Mouse (Mus musculus) adrenal gland, adult 18-20 months (tissue): ENCODE measurements around the gene Ptprg. TPM values are rescaled to one million over a fixed set of nuclear protein-coding genes. Genes with fewer than 3 reads are reported as not detected.

Experiments
- DNase-seq, 2 experiments: peaks; one replicate each; pipeline ENCODE4 v3.0.0; 2021 to 2022; ENCODE audit warnings: low spot score in 2 of 2
- long read RNA-seq, 2 experiments: library from polyadenylated mRNA; stranded (forward); transcript quantifications; one replicate each; pipeline ENCODE4 v2.0.0; 2021
- total RNA-seq, 2 experiments: library from RNA; stranded (reverse); gene quantifications; 1 replicate in 1 of 2; 2 replicates in 1 of 2; pipeline ENCODE4 v1.2.3; 2021

Ptprg gene
- total RNA-seq = 100 to 1,000 TPM in 1 of 2 experiments, 10 to 100 TPM in 1; 78.0 to 111 TPM
- long read RNA-seq, experiment 1, partial matches to known transcripts = 0 of 3 reads
- long read RNA-seq, experiment 1, other reads (novel, unspliced or antisense) = 3 of 3 reads
- long read RNA-seq, experiment 2, partial matches to known transcripts = 23 of 29 reads
- long read RNA-seq, experiment 2, other reads (novel, unspliced or antisense) = 6 of 29 reads

DNA sequence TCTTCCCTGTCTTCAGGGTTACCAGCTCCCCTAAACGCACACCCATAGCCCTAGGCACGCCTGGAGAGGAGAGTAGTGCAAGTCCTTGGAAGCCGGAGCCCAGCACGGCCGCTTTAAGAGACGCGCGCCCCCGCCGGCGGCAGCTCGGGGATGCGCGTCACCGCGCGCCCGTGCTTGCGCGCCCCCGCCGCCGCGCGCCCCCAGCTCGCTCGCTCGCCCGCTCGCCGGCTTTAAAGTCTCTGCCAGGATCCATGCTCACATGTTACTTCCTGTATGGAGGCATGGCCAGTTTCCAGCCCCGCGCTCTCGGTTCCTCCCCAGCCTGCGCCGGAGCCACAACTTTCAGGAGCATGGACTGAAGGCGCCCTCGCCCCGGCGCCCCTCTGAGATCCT lies at the start of gene Ptprg:
Gene Ptprg (plus strand): TSS at position 260 of the 393 bp plus-strand sequence.
- DNase-seq = peak; percentile 86 to 87

DNA sequence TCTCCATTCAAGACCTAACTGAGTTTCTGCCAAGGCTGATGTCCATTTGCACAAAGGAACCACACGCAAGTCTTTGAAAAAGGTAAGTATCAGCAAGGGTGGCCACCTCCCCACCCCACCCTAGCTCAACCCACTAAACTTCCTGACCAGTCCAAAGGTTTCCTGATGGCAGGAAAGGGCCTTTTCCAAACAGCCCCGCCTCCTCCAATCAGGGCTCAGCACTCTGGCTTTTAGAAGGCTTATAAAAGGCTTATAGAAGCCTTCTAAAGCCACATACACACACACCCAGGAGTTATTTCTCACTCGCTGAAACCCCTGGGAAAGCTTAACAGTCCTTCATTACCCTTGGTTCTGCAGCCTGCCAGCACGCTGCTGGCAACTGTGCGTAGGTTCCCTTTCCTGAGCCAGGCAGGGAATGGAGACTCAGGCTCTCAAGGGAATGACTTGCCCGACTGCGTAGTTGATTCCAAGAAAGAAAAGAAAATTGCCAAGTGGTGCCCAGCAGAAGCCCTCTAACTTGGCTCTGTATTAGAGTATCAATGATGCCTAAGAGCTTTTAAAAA lies 49.4 kb upstream of the Ptprg start:
- no peak for DNase-seq

DNA sequence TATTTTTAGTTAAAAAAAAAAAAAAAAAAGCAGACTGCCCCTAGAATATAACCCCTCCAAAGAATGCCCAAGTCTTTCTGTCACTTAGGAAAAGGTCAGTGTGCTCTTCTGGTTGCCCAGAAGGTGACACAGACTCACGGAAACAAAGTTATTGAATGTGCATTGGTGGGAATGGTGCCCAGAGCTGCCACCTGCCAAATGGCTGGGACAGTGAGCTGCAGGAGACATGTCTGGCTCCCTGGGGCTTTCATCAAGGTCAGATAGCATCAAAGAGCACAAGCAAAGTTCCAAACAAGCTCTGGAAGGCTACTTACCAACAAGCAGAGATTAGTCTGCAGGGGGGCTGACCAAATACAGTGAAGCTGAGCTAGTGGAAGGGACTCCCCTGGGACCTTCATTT lies 43.2 kb upstream of the Ptprg start:
- no peak for DNase-seq

DNA sequence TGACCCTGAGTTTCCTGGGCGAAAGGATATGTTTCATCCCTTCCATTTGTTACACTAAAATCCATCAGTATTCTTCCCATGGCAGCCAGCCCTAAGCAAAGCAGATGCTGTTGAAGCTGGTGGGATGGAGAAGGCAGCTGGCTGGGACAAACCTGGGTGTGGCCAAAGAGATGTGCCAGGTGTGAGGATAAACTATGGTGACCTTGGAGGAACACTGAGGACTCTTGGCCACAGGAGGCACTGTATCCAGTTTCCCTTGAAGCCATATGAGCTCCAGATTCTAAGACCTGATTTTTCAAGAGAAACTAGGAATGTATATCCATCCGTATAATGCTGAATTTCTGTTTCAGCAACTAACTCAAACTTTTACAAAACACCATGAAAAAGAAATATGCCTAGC lies 34.2 kb upstream of the Ptprg start:
- DNase-seq = no peak

DNA sequence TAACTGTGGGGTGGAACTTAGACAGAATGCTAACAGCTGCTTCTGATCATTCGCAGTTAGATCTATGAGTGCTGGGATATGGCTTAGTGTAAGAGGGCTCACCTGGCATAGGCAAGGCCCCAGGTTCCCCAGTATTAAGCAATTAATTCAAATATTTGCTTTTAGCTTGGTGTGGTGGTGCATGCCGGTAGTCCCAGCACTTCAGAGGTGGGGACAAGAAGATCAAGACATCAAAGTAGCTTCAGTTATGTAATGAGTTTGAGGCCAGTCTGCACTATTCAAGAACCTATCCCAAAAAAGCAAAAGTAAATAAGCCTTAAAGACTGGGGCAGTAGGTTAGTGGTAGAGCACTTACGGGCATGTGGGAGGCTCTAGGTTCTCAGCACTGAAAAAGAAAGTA lies 30.3 kb upstream of the Ptprg start:
- no peak for DNase-seq

DNA sequence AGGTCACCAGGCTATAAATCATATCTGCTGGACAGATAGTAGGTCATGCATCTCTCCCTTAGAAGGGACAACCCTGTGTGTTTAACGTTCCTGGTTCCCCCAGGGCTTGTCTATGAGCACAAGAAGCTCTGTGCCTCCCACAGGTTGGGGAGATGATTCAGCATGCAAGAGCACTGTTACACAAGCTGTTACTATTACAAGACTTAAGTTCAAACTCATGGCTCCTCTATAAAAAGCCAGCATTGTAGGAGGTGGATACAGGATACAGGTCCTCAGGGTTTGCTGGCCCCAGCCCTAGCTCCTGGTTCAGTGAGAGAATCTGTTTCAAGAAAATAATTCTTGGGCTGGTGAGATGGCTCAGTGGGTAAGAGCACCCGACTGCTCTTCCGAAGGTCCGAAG lies 23.7 kb upstream of the Ptprg start:
- DNase-seq = no peak

DNA sequence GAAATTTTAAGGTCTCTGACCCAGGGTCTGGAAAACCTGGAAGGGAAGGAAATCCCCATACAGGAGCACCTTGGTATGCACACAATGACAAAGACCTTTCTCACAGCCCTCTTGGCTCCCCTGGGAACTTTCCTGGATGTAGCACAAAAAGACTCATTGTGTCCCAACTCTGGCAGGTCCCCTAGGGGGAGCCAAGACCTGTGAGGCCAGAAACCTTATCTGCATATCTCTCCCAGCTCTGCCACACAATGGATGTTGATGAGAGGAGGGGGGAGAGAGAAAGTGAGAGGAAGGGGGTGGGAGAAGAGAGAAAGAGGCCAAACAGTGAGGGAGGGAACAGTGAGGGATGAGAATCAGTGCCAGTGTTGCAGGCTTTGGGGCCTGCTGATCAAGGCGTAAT lies 18.9 kb upstream of the Ptprg start:
- no peak for DNase-seq

DNA sequence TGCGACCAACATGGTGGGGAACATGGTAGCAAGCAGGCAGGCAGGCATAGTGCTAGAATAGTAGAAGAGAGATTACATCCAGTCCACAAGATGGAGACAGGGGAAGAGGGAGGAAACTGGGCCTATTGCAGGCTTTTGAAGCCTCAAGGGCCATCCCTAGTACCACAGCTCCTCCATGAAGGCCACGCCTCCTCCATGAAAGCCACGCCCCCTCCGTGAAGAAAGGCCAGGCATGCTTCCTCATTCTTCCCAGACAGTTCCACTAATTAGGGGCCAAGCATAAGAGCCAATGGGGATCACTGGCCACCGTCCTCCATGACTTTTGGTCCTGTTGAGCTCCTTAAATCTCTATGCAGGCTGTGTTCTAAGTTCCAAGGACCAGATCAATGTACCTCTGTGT lies 17.2 kb upstream of the Ptprg start:
- no peak for DNase-seq

DNA sequence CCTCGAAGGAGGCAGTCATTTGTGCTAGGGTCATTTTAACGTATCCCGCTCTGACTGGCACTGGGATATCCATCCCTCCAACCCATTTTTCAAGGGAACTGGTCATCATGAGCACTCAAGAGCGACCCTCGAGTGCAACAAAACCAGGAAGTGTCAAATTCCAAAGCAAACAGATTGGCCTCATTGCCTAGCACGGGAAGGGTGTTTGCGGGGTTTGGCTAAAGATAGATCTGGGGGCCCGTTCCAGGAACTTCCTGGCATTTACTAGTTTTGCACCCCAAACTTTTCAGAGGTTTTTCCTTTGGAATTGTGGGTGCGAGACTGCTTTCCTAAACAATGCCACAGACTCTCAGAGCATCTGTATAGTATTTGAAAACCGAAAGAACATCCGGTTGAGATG lies 1.4 kb upstream of the Ptprg start:
- no peak for DNase-seq

DNA sequence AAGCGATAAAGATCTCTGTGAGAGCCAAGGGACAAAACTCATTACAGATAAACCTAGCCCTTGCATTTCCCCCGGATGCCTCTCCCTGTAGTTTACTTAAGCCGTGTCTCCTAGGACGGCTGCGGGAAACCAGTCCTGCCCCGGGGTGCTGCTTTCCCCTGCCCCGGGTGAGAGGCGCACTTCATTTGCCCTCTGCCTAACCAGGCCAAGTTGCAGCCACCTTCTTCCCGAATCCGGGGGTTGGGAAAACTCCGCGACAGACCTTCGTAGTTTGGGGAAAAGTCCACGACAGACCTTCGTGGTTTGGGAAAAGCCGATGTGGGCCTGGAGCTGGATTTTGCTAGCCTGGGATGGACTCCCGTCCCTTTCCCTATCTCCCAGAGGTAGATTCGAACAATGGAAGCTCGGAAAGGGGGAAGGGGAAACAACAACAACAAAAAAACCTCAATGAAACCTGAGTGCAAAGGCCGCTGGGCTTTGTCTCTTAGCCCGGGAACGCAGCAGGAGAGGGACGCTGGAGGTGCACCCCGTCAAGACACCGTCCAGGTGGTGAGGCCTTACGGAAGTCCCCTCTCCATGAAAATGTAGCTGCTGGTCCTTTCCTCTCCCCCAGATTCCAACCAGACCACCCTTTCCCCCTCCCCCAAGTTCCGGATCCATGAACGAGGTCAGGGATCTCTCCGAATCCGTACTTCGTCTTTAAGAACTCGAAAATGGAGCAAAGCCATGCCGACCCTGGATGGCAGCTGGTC lies 635 bp upstream of the Ptprg start:
- peak; percentile 44 to 55 for DNase-seq

DNA sequence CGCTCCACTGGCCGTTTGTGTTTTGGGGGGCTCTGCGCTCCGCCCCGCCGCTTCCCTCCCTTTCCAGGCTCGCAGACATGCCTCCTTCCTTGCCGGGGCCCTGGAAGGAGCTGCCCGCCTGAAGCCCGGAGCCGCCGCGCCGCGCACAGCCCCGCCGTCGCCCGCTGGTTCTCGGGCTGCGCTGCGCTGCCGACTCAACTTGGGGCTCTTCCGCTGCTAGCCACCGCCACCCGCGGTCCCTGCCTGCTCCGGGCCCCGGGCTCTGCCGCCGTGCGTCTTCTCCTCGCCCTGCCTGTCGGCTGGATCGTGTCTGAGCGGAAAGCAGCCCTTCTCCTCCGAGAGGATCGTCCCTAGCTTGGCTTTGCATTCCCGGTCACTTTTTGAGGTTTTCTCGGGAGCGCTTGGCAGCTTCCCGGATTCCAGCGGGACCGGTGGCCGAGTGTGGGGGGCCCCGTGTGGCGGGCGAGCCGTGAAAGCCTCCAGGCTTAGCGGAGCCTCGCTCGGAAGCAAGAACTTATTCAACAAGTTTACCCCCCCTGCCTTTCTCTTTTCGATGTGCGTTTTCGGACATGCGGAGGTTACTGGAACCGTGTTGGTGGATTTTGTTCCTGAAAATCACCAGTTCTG lies 460 bp downstream of the Ptprg start:
- peak in 1 of 2 experiments; percentile 64 for DNase-seq

DNA sequence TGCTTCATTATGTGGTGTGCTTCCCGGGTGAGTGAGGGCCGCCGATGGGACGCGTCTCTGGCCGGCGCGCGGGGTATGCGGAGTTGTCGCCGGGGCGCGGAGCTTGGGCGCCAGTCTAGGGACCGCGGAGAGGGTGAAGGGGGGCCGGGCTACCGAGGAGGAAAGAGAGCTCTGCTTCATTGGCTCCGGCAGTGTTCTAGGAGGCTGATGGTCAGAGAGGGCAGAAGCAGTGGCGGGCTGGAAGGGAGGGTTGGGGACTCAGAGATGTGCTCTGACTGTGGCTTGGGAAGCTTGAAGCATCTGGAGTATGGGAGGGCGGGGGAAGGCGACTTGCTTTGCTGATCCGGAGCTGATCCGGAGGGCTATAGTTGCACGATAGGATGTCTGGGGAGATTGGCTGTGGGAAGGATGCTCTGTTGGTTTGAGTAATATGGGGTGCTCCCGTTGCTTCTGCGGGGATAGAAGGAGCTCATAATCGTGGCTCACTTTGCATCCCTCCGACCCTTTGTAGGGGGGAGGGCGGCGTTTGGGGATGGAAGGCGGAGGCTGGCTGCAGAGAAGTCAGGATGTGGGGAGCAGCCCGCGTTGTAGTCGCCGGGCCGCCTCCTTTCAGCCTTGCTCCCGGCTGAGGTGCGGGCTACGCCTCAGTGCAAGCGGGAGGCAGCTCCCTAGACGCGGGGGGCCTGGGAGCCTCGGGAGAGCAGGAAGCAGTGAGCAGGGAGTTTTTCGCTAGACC lies 1.1 kb downstream of the Ptprg start:
- DNase-seq = peak; percentile 58 to 66

DNA sequence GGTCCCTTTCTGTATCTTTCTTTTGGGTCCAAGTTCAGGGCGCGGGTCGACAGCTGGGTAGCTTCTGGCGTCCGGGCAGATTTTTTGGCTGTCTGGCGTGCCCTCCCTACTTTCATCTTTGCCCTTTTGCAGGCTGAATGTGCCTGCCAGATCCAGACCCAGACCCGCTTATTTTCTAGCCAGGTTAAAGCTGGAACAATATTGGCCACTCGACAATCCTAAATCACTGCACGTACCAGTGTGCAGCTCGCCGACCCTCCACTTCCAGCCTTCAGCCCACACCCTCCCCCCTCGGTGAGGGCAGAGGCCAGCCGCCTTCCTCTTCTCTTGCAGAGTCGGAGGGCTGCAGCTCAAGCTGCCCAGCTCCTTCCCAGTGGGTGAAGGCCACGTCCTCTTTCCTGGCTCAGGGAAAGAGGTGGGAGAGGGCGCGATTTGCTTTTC lies 1.7 kb downstream of the Ptprg start:
- peak; percentile 34 for DNase-seq

DNA sequence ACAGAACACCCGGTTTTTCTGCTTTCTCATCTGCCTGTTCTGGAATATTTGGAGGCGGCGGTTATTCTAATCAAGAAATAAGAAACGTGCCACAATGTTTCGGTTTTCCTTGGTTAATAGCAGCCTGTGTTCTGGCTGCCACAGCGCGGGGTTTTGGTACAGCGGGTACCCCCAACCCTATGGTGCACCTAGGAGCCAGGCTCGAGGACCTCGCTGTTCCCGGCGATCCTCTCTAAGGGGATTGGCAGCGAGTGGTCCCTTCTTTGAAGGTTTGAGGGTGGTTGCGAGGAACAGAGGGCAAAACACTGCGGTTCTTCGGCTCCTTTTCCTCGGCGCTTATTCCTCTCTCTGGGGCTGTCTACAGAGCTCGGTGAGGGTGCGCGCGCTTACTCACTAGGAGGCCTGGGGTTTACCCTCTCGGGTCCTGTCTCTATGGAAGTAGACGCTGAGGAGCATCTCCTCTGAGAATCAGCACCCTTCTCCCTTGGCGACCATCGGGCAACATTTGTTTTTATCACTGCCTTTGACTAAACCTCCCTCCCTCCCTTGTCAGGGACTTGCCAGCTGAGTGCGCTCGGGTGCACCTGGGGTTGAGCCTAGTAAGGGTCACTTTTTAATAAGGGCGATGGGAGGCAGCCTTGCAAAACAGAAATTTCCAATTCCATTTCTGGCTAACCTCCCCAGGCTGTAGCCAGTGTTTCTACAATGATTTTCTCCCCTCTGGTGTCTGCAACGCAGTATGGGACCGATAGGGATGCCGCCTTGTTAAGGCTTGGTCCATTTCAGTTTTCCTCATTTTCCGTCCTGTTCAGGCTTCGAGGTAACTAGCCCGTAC lies 2.4 kb downstream of the Ptprg start:
- peak; percentile 24 to 35 for DNase-seq

DNA sequence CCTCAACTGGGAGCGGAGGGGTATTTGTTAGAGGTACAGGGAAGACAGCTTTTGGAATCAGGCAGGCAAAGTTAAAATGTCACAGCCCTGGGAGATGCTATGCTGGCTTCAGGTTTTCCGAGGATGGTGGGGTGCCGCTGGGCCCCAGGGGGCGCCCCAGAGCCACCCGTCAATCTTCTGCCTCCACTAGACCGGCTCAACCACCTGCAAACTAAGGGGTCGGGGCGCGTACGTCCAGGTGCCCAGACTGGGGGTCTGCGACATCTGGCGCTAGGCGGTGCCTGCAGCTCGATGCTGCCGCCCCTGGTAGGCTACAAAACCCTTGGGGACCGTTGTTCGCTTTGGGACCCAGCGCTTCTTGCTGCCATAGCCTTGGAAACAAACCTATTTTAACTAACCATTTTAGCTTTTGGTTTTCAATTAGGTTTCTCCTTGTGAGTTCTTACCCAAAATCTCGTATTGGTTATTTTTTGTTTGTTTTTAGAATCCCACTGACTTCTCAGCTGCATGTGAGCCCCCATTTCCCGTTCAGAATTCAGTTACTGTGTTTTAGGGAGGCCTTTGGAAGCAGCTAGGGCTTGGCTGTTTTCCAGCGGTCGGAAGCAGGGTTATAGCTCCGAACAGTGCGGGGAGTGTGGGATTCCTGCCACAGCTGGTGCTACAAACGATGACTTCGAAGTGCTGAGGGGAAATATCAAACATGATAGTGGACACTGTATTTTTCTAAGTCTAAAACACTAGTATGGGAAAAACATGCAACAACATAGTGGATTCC lies 3.2 kb downstream of the Ptprg start:
- peak; percentile 65 to 68 for DNase-seq

DNA sequence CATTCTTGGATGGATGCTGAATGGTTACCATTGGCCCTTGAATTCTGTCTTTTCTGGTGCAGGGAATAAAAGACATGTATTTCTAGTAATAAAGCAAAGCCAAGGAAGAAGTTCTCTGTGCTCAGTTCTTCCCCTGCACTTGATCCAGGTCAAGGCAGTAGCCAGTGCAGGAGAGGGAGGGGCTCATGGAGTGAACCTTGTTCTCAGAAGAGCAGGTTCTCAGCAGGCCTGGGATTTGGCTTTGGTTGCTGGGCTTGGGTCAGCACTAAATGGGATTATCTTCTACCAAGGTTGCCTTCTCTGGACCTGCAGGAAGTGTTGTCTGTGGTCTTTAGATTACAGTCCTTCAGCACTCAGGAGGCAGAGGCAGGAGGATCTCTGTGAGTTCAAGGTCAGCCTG lies 5.2 kb downstream of the Ptprg start:
- DNase-seq = no peak

DNA sequence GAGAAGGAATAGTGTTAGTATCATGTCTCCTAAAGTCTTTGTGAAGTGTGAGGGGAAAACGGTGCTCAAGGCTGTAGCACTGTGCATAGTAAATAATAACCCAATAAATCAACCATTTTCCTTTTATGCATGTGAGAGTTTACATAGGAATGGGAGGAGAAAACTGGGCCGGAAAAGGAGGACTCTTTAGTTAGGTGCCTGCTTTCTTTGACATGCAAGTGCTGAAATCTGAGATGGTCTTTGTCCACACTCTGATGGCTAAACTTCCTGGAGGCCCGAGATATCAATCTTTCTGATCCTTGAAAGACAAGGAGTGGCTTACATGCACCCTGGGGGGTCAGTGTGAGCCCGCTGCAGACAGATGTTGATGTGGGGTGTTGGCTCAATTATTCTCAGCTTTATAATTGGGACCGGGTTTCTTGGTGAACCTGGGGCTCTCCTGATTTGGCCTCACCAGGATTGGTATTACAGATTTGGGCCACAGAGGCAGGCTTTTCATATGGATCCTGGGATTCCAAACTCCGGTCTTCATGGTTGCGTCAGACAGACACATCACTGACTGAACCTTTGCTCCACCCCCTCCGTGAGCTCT lies 7.4 kb downstream of the Ptprg start:
- no peak for DNase-seq

DNA sequence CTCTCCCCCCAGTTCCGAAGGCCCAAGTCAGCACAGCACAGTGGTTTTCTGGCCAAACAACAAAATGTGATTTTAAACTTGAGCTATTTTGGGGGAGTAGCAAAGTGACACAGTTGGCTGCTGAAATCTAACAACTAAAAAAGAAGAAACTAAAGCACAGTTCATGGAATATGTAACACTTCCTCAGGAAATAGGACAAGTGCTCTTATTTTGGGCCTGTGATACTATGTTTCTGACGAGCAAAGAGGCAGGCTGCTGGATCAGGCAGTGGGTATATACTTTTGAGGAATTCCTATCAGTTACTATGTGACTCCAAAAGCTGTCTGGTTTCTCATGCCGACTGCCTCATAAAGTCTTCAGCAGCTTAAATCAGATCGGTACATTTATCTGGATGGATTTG lies 8.1 kb downstream of the Ptprg start:
- DNase-seq = no peak

DNA sequence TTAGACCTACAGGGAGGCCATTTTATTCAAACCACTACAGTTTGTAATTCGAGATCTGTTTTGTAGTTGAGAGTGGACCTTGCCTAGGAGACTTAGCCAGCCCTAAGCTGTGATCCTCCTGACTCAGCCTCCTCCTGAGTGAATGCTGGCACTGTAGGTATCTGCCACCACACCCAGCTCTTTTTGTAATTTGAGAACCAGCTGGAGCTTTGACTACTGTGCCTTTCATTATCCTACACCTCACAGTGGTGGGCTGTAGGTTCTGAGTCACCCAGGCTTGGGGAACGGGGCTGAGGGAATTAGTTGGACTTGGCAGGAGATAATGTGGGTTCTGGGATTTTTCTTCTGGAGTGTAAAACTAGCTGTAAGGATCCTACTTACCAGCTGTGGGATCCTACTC lies 9.5 kb downstream of the Ptprg start:
- DNase-seq = no peak
